Mouse (Mus musculus) left cerebral cortex, adult 11 months (tissue): ENCODE results near the gene Atf2.
"Not testable (repeated sequence)": the region's sequence is repeated elsewhere in the genome, so short reads cannot be mapped to it uniquely, and the experiment has no call there.

Source experiments
- DNase-seq: peaks from one replicate; pipeline ENCODE4 v3.0.0; 2022; ENCODE audit warnings: low spot score

Atf2 gene

GRCm38 (mm10) chr2:73885997-73886396 lies 6.4 kb downstream of the Atf2 start:
- no peak for DNase-seq

DNA sequence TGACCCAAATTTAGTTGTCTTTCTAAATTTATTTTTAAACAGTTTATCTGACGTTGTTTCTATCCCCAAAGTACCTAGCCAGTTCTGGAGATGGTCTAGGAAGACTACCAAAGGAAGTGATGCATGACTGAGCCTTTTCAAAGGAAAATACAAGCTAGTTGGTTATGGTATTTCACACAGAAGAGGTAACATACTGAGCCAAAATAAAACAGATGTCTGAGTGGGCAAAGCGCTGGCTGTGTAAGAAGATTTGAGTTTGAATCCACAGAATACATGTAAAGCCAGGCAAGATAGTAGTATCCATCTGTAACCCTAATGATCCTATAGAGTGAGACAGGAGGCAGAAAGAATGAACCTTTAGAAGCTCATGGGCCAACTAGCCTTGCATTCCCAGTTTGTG lies 14.5 kb downstream of the Atf2 start:
- DNase-seq: no peak

- peak; percentile 32 for DNase-seq
Measured at GRCm38 (mm10) chr2:73867764-73868487, 24.5 kb downstream of the Atf2 start.

DNA sequence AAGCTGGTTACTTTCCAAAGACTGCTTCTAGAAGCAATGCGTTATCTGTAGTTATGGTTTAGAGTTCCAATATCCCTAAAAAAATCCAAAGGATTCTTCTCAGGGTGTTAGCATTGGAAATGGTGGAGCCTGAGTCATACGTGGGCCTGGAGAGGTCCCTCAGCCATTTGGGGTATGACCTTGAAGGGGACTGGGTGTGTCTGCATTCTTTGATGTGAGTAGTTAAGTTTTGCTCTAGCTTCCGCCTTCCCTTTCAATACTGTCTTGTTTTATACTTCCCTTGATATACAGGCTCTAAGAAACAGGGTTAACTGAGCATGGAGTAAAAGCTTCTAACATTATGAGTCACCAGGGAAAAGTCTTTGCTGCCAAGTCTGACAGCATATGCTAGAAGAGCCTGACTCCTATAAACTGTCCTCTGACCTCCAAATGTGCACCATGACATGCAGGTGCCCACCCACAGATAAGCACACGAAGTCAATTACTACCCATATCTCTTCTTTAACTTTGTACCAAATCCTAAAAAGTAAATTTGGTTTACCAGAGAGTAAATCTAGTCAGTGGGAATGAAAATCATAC lies 32.3 kb downstream of the Atf2 start:
- DNase-seq: no peak

GRCm38 (mm10) chr2:73857352-73857751 lies 35.1 kb downstream of the Atf2 start:
- no peak for DNase-seq

DNA sequence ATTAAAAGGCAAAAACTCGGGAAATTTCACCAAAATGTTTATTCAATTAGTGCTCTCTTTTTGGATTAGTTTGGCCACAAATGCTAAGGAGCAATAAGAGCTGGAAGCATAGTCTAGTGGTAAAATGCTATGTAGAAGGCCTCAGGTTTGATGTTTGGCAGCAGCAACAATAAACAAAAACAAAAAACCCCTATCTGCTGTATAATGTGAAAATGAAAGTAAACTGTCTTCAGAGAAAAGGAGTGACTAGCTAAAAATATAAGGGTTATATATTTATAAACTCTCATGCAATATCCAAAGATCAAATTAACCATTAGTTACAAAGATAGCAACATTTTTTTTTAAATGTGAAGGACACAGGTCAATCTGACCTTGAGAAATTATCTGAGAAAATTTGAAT lies 36.2 kb downstream of the Atf2 start:
- no peak for DNase-seq

DNA sequence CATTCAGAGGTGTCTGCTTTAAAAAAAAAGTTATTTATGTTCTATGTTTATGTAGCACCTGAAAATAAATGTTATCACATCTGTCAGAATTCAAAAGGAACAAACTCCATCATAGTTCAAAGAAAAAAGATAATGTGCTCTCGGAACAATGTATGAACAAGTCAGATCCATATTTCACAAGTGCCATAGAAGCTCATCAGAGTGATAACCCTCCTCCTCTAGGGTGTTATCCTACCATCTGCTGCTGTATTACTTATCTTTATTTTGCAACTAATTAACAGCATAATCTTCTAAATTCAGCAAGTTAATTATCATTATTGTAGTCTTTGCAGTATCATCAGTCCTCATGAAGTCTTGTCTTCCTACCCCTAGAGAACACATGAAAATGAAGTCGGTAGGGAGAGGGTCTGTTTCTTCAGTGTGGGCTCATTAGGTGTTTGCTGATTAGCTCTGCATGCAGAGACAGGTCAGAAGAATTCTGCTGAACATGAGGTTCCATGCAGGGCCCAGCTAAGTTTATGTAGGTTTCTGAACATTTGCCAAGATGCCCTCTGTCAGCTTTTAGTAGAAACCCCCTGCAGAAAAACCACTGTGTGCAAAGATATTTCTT lies 57.9 kb downstream of the Atf2 start:
- DNase-seq: no peak

GRCm38 (mm10) chr2:73833284-73833683 lies 59.2 kb downstream of the Atf2 start:
- DNase-seq: no peak

- no peak for DNase-seq
Measured at GRCm38 (mm10) chr2:73818742-73819141, 73.7 kb downstream of the Atf2 start.

DNA sequence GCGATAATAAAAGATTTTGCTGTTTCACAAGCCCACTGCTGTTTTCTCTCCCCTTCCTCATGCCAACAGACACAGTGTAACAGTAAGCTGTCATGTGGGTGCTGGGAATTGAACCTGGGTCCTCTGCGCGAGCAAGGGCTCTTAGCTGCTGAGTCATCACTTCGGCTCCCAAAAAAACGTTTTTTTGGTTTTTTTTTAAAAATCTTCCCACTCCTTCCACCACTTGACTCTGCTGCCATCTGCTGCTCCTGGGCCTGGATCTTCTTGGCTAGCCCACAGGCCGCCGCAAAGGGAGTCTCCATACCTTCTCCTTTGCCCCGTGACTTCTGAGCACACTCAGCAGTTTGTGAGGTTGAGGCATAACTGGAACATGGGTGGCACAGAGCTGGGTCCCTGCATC lies 84.8 kb downstream of the Atf2 start:
- no peak for DNase-seq

GRCm38 (mm10) chr2:73800127-73800526 lies 92.3 kb downstream of the Atf2 start:
- not testable (repeated sequence) for DNase-seq

GRCm38 (mm10) chr2:73798786-73799185 lies 93.7 kb downstream of the Atf2 start:
- no peak for DNase-seq

DNA sequence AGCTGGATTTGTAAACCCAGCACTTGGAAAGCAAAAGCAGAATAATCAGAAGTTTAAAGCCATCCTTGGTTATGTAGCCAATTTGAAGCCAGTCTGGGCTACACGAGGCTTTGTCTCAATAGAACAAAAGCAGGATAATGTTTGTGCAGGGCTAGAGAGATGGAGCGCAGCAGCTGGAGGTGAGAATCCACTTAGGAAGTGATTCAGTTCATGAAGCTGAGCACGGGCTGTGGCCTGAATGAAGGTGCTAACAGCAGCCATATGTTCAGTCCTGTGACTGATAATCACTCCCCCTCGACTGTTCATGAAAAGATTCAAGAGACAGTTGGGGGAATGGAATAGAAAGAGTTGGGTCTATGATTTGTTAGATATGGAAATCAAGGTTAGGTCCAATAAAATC lies 94.3 kb downstream of the Atf2 start:
- no peak for DNase-seq

DNA sequence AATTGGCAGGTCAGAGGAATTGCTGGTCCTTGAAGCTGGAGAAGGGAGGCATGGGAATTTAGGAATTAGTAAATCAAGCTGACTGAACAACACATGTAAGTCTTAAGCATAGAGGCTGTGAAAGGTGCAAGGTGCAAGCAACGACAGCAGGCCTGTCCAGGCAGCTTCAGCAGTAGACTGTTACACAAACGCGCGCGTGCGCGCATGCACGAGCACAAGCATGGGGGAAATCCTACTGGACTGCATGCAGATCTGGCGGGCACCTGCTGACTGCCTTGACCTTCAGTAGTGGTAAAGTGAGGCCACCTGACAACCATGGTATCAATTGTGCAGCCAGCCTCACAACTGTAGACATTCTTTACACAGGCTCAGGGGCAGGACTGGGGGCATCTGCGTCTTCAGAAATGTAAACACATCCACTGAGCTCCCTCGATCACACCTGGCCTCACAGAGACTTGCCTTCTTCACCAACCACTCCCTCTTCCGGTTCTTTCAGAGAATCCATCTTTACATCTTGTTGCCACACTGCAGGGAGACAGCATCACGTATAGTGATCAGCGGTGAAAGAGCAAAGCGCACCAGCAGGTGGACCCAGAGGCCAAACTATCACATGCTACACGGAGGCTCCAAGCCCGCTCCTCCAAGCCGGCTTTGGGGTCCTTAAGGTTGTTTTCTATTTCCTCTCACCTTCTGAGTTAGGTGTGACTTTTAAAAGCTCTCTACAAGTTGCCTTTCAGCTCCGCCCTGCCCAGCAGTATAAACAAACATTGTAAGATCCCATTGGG lies 100.4 kb downstream of the Atf2 start:
- no peak for DNase-seq

DNA sequence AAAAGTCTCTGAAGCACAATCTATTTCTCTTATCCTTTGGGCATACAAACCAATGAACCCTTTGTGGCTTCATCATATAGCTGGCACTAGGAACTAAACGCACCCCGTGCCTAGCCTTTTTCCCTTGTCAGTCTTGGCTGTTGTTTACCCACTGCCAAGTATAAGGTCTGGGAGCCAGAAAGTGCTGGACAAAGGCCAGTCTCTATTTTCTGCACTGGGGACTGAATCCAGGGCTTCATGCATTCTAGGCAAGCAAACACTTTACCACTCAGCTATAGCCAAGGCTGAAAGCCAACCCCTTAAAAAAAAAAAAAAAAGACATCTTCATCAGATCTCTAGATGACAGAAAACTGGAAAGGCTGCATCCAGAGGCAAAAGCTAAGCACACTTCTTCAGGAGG lies 102.1 kb downstream of the Atf2 start:
- DNase-seq: no peak

GRCm38 (mm10) chr2:73788395-73788794 lies 104.0 kb downstream of the Atf2 start:
- no peak for DNase-seq

DNA sequence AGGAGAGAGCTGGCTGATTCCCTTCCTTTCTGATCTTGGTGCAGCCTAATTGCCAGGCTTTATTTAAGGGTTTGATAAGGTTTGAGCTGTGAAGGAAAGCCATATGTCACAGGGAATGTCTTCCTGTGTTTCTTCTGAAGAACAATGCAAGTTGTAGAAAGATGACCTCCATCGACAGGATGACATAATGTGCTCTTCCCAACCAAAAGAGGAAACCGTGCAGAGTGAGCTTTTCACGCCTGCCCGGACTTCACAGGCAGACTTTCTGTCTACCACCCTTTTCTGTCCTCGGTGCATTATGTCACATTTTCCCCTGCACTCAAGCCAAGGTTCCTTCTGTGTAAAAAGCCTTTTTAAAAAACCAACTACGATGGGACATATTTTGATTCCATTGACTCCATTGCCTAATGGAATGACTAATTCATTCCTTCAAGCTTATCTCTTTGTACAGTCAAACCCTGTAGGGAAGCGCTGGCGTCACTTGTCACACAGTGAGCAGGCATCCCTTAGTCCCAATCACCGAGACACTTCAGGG lies 110.0 kb downstream of the Atf2 start:
- no peak for DNase-seq

GRCm38 (mm10) chr2:73780321-73781010 lies 112.0 kb downstream of the Atf2 start:
- no peak for DNase-seq

- DNase-seq: no peak
Measured at GRCm38 (mm10) chr2:73779796-73780195, 112.6 kb downstream of the Atf2 start.

DNA sequence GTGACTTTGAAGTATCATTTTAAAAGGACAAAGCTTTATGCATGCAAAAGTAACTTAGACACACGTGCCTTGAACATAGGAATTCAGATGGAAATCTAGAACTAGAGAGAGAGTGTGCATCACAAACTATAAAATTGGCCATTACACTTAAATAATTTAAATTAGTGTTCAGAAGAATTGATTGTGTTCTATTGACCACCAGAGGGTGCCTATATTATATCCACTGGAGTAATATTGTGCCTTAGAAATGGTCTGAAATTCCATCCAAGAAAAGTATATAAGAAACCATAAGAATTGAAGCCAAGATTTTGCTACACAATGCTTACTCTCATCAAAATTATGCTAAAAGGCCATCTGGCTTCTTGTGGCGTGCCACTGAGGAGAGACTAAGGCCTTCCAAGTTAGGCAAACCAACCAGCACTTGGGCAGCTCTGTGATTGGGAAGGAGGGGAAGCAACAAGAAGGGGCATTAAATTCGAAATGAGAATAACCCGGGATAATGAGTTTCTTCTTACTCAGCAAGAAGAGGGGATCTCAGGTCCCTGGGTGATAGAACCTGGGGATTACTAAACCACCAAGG lies 113.3 kb downstream of the Atf2 start:
- no peak for DNase-seq

DNA sequence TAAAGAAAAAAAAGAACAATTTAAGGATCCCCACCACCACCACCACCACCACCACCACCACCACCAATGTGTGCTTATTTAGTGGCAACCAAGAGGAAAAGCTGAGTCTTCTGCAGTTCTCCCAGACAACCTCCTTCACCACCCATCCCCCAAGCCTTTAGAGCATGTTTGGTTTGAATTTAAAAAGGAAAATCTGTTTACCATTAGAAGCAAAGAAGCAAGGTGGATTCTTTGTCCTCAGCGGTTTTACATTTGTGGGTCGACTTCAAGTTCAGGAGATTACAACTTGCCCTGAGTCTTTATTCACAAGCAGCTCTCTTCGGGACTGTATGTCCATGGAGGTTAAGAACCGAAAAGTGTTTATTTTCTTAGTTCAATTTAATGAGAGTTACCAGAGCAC lies 115.5 kb downstream of the Atf2 start:
- DNase-seq: no peak
